Mouse (Mus musculus) heart, adult 9 months (tissue): Measurements from ENCODE around the gene Gm7861.
"Not testable (repeated sequence)": the region's sequence is repeated elsewhere in the genome, so short reads cannot be mapped to it uniquely, and the experiment has no call there.

ENCODE experiments used
- DNase-seq, 2 experiments: peaks; one replicate each; pipeline ENCODE4 v3.0.0; 2022; ENCODE audit warnings: low spot score in 2 of 2

Gene Gm7861

DNA sequence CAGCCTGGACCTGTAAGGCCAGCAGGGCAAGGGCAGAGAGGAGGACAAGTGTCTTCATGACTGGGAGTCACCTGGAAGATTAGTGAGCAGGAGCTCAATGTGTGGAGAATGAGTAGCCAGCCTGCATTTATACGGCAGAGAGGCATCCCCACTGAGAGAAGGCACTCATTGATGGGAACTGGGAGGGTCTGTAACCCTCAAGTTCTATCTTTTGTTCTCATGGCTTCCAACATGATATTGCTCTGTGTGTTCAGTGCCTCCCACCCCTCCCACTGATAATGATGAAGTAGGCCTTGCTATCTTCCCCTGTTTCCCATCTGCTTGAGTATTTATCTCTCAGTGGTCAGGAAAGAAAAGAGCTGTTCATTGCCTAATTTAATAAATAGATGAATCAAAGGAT, at the start of gene Gm7861:
TSS of gene Gm7861 (minus strand) at position 101 of the 400 bp plus-strand sequence.
- DNase-seq = not testable (repeated sequence)

DNA sequence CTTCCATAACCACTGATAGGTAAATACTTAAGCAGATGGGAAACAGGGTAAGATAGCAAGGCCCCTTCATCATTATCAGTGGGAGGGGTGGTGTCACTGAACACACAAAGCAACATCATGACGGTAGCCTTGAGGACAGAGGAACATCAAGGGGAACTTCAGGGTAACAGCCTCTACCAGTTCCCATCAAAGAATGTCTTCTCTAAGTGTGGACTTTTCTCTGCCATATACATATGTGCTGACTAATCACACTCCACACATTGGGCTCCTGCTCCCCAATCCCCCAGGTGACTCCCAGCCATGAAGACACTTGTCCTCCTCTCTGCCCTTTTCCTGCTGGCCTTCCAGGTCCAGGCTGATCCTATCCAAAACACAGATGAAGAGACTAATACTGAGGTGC, 23.6 kb upstream of the Gm7861 start, which contains the start of gene Defa26:
TSS of gene Defa26 (plus strand) at position 301 of the 400 bp plus-strand sequence.
- DNase-seq = not testable (repeated sequence)

DNA sequence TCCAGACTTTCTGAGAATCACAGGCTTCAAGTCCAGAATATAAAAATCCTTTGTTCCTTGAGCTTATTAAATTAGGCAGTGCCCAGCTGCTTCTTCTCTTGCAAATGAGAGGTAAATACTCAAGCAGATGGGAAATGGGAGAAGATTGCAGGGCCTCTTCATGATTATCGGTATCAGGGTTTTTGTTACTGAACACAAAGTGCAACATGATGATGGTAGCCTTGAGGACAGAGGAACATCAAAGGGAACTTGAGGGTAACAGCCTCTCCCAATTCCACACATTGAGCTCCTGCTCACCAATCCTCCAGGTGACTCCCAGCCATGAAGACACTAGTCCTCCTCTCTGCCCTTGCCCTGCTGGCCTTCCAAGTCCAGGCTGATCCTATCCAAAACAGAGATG, 11.6 kb downstream of the Gm7861 start, which contains the start of gene Defa28:
TSS of gene Defa28 (plus strand) at position 301 of the 400 bp plus-strand sequence.
- not testable (repeated sequence) for DNase-seq

DNA sequence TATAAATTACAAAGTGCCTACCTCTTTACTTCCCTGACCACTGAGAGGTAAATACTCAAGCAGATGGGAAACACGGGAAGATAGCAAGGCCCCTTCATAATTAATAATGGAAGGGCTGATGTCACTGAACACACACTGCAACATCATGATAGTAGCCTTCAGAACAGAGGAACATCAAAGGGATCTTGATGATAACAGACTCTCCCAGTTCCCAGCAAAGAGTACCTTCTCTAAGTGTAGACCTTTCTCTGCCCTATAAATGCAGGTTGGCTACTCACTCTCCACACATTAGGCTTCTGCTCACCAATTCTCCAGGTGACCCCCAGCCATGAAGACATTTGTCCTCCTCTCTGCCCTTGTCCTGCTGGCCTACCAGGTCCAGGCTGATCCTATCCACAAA, 29.2 kb downstream of the Gm7861 start, which contains the start of gene Defa37:
TSS of gene Defa37 (plus strand) at position 301 of the 400 bp plus-strand sequence.
- not testable (repeated sequence) for DNase-seq
